Mouse (Mus musculus) stomach, postnatal 0 days (tissue): ENCODE data around the gene Gm10309.

Experiments
- CTCF ChIP-seq: IDR thresholded peaks from 2 replicates; pipeline ENCODE4 v1.5.1; 2016; ENCODE audit warnings: antibody characterized with exemption, low read depth, mild to moderate bottlenecking, moderate library complexity
- EP300 ChIP-seq: optimal IDR thresholded peaks from 2 replicates; pipeline ENCODE3; 2016; ENCODE audit warnings: antibody characterized with exemption

DNA sequence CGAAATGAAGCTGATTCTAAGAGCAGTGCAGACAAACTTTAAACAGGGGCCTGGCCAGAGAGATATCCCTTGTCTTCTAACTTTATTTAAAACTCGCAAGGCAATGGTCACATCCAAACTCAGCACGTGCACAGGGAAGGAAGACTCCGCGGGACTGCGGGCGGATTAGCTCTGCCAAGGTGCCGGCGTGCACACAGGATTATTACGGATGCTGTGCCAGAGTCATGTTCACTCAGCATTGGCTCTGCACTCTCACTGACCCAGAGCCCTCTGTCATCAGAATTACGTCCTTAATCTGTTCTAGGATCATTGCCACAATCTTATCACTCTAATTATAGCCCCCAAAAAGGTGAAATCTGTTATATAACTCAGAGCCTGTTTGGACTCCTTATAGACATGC is 16.2 kb upstream of the Gm10309 start:
- TF ChIP-seq CTCF = no peak
- no peak for TF ChIP-seq EP300
